Mouse (Mus musculus) C2C12 (cell line): ENCODE data around the gene Sgip1.

Experiments used
- CTCF ChIP-seq: IDR thresholded peaks from one replicate; pipeline ENCODE4 v1.5.1; 2011; ENCODE audit not compliant: control insufficient read depth, insufficient read depth, insufficient read length
- MAX ChIP-seq: IDR thresholded peaks from one replicate; pipeline ENCODE4 v1.6.1; 2011; ENCODE audit warnings: mild to moderate bottlenecking, control low read depth
- USF1 ChIP-seq: IDR thresholded peaks from one replicate; pipeline ENCODE4 v1.6.1; 2011; ENCODE audit warnings: low read depth, mild to moderate bottlenecking, control low read depth, moderate library complexity

DNA sequence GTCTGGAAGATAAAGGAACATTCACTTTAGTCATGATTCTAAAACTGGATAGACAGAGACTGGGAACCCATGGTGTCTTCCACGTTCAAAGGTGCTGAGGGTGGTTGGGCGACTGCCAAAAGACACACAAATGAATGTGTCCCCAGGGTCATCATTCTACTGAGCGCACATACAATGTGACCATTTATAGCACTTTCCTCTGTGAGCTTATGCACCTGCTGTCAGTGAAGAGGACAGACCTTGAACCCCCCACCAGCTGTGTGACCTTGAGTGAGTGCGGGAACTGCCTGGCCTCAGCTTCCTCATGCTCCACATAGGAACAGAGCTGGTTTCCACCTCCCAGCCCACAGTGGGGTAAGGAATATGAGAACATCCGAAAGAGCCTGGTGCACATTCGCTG lies 28.8 kb downstream of the Sgip1 start:
- TF ChIP-seq CTCF (no peak), MAX (no peak), USF1 (no peak)
